Mouse (Mus musculus) megakaryocyte, embryonic 14.5 days (primary cell): ENCODE measurements at regions not wholly inside any gene's neighbourhood (a gene's known extent, or its start where the extent isn't known, plus 50 kb on each side); places are given as distances from the start of the nearest gene placed in this dataset.

Source experiments
- FLI1 ChIP-seq: IDR thresholded peaks from 2 replicates; pipeline ENCODE4 v1.6.1; 2012; ENCODE audit warnings: low read length, inconsistent platforms, mixed read lengths
- GATA1 ChIP-seq: IDR thresholded peaks from 3 replicates; pipeline ENCODE4 v1.6.1; 2012; ENCODE audit warnings: mixed read lengths, low read length, inconsistent platforms, borderline replicate concordance

GRCm38 (mm10) chr4:105286299-105286698, 129.2 kb downstream of the Plpp3 start:
- TF ChIP-seq GATA1: no peak
- TF ChIP-seq FLI1: no peak
